Comparison of ENCODE assay signal across 8 mouse cellular contexts in genomic region chr9:110116353-110116976, GRCm38 (mm10). TPM values are rescaled to one million over a fixed set of nuclear protein-coding genes. Genes with fewer than 3 reads are reported as not detected.
DNase-seq lines count a peak whose midpoint lies in the region; ATAC-seq and TF ChIP-seq lines count a peak whose summit lies in the region.

No protein-coding gene starts in this region.

- H3K27ac ChIP-seq in heart, embryonic 11.5 days (ENCODE audit: low read depth, low read length) = peak overlapping the region; percentile 90
- H3K27ac ChIP-seq in forebrain, postnatal 0 days (ENCODE audit: low read depth, low read length) = peak overlapping the region; percentile 95

- peak overlapping the region; percentile 87 for H3K4me2 ChIP-seq in heart, embryonic 11.5 days
- peak overlapping the region; percentile 69 for H3K4me2 ChIP-seq in forebrain, postnatal 0 days (ENCODE audit: low read depth)

- H3K36me3 ChIP-seq in heart, embryonic 11.5 days (ENCODE audit: control insufficient read depth, insufficient read depth, low read length) = peaks cover 4% of the 10 kb centered on the region; the same call in 1 of the 2 replicates
- H3K36me3 ChIP-seq in forebrain, postnatal 0 days (ENCODE audit: insufficient read depth) = peaks cover 18% of the 10 kb centered on the region

- no peak for ATAC-seq in heart, embryonic 11.5 days (replicated peaks; ENCODE audit: insufficient number of reproducible peaks, low FRiP score, low TSS enrichment)
- no peak for ATAC-seq in forebrain, postnatal 0 days
- peak; percentile 22; the same call in 1 of the 2 replicates for ATAC-seq in megakaryocyte-erythroid progenitor cell, adult 5-6 weeks (replicated peaks; ENCODE audit: low FRiP score, low TSS enrichment, poor library complexity, severe bottlenecking)
- no peak; the same call in 1 of the 2 replicates for ATAC-seq in monocyte, adult 5-6 weeks (replicated peaks; ENCODE audit: insufficient number of reproducible peaks, low FRiP score, low TSS enrichment, poor library complexity, severe bottlenecking)

- peak overlapping the region; percentile 92 for H3K9ac ChIP-seq in heart, embryonic 11.5 days (ENCODE audit: low read depth, low read length)
- H3K9ac ChIP-seq in forebrain, postnatal 0 days = peak overlapping the region; percentile 91

- peak; percentile 8; the same call in 1 of the 2 replicates for TF ChIP-seq CTCF in forebrain, postnatal 0 days (IDR thresholded peaks at IDR 0.05; ENCODE audit: low read depth)

- WGBS in heart, embryonic 11.5 days (ENCODE audit: insufficient replicate concordance) = 13% methylated on average over 10 of the region's 10 CpGs
- 5% methylated on average over 10 of the region's 10 CpGs for WGBS in forebrain, postnatal 0 days

- no peaks in the 10 kb centered on the region for H3K27me3 ChIP-seq in heart, embryonic 11.5 days (ENCODE audit: control insufficient read depth, insufficient read depth, low read length)
- H3K27me3 ChIP-seq in forebrain, postnatal 0 days (ENCODE audit: insufficient read depth, low read length) = no peaks in the 10 kb centered on the region

- peak overlapping the region; percentile 85 for H3K4me3 ChIP-seq in heart, embryonic 11.5 days (ENCODE audit: low read depth, low read length)
- peak overlapping the region; percentile 67 for H3K4me3 ChIP-seq in forebrain, postnatal 0 days (ENCODE audit: low read depth, low read length)

- peaks cover 13% of the 10 kb centered on the region for H3K4me1 ChIP-seq in heart, embryonic 11.5 days (ENCODE audit: control insufficient read depth, insufficient read depth, low read length)
- H3K4me1 ChIP-seq in forebrain, postnatal 0 days (ENCODE audit: insufficient read depth) = peaks cover 7% of the 10 kb centered on the region; the same call in 1 of the 2 replicates

- DNase-seq in heart, postnatal 4 days = no peak
- peak; percentile 20 for DNase-seq in ES-CJ7 (ENCODE audit: low read depth, low spot score)
- no peak for DNase-seq in forebrain, postnatal 0 days
- no peak for DNase-seq in layer of hippocampus, postnatal 36 days
- DNase-seq in spleen, adult 18-20 months = no peak

- H3K9me3 ChIP-seq in heart, embryonic 11.5 days (replicated peaks; ENCODE audit: control insufficient read depth, low read length) = no peaks in the 10 kb centered on the region
- H3K9me3 ChIP-seq in forebrain, postnatal 0 days (ENCODE audit: low read length) = no peaks in the 10 kb centered on the region

RNA-seq across cellular contexts. Expression of gene Smarcc1, which starts 1.0 kb away (rescaled TPM):
- polyA plus RNA-seq in heart, embryonic 11.5 days (2014; fragmentation: Nextera tagmentation; extraction: Ambion mirVana) = 59.1 and 112 TPM in 2 replicates
- 10 to 100 TPM; 64.3 to 66.5 TPM for total RNA-seq in heart, postnatal 4 days (2021)
- 36.8 and 43.0 TPM in 2 replicates for total RNA-seq in forebrain, postnatal 0 days (2014; rRNA removed)
- polyA plus RNA-seq in forebrain, postnatal 0 days (2015; fragmentation: Nextera tagmentation; extraction: Ambion mirVana) = 52.0 and 77.1 TPM in 2 replicates
- total RNA-seq in megakaryocyte-erythroid progenitor cell, adult 5-6 weeks (2014; fragmentation: Nextera tagmentation) = 120 and 133 TPM in 2 replicates
- 80.3 and 89.5 TPM in 2 replicates for total RNA-seq in megakaryocyte-erythroid progenitor cell, adult 5-6 weeks (2017)
- 19.7 to 37.0 TPM (median 20.6 TPM) in 3 replicates for total RNA-seq in monocyte, adult 5-6 weeks (2017)
- total RNA-seq in layer of hippocampus, postnatal 36 days (2021) = 10 to 100 TPM; 60.7 to 67.9 TPM

RNA-seq across cellular contexts. Expression of gene Dhx30, which starts 1.2 kb away (rescaled TPM):
- 107 and 108 TPM in 2 replicates for polyA plus RNA-seq in heart, embryonic 11.5 days (2014; fragmentation: Nextera tagmentation; extraction: Ambion mirVana)
- total RNA-seq in heart, postnatal 4 days (2021) = 10 to 100 TPM; 78.0 to 81.8 TPM
- total RNA-seq in forebrain, postnatal 0 days (2014; rRNA removed) = 132 and 156 TPM in 2 replicates
- 98.6 and 117 TPM in 2 replicates for polyA plus RNA-seq in forebrain, postnatal 0 days (2015; fragmentation: Nextera tagmentation; extraction: Ambion mirVana)
- 137 TPM in 2 replicates for total RNA-seq in megakaryocyte-erythroid progenitor cell, adult 5-6 weeks (2014; fragmentation: Nextera tagmentation)
- total RNA-seq in megakaryocyte-erythroid progenitor cell, adult 5-6 weeks (2017) = 59.2 and 71.1 TPM in 2 replicates
- total RNA-seq in monocyte, adult 5-6 weeks (2017) = 26.4 to 57.7 TPM (median 47.4 TPM) in 3 replicates
- 100 to 1,000 TPM; 154 to 159 TPM for total RNA-seq in layer of hippocampus, postnatal 36 days (2021)
